Mouse (Mus musculus): Measurements from ENCODE around the gene Efhc1.
A peak's percentile ranks its signal among the peaks of the same experiment; 100 is the strongest.

GRCm38 (mm10) chr1:20943016-20943415, 8.4 kb upstream of the Efhc1 start:
- TF ChIP-seq CTCF (IDR thresholded peaks at IDR 0.05; ENCODE audit: low read depth) (peak; percentile 36), EP300 (optimal IDR thresholded peaks at IDR 0.05) (no peak)
